Mouse (Mus musculus) induced T-regulatory cell, adult 2 months (primary cell): ENCODE results near the gene Pip5k1c.

Experiments used
- DNase-seq: peaks from one replicate; pipeline ENCODE4 v3.0.0-alpha.2; 2012; ENCODE audit warnings: low read depth

The Pip5k1c gene

DNA sequence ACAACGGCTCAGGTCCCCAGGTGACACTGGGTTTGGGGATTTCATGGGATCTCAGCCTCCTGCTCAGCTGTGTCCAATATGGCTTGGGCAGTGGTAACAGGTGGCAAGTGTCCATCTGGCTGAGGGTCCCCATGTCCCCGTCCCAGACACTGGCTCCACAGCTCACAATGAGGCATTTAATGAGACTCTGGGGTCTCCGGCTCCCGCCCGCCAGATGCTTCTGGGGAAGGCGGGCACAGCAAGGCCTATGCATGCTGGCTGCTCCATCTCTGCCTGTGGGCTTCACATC is 74.4 kb downstream of the Pip5k1c start:
- DNase-seq: no peak
